Mouse (Mus musculus) liver, postnatal 0 days (tissue): ENCODE results near the gene Atxn7l1. TPM values are rescaled to one million over a fixed set of nuclear protein-coding genes. Genes with fewer than 3 reads are reported as not detected.

ENCODE experiments used
- ATAC-seq: fragments of 200-750 bp; cut with Nextera tagmentation; 2 replicates; pipeline ENCODE4 v1.8.0; 2017; ENCODE audit warnings: mild to moderate bottlenecking, moderate library complexity
- DNase-seq: peaks from one replicate; pipeline ENCODE4 v3.0.0-alpha.2; 2016
- H3K27ac ChIP-seq: fragments of 300-500 bp; sonication (generic); 2 replicates; pipeline ENCODE4 v1.5.1; 2014; ENCODE audit warnings: antibody characterized with exemption, moderate library complexity, mild to moderate bottlenecking, low read depth
- H3K27me3 ChIP-seq: fragments of 300-500 bp; sonication (generic); 2 replicates; pipeline ENCODE4 v1.6.1; 2014; ENCODE audit warnings: low read length, control low read depth, mixed read lengths; ENCODE audit not compliant: insufficient read depth
- H3K36me3 ChIP-seq: fragments of 300-500 bp; sonication (generic); replicated peaks from 2 replicates; pipeline ENCODE4 v1.6.1; 2014; ENCODE audit warnings: mild to moderate bottlenecking, control low read depth, low read length, moderate library complexity, mixed read lengths; ENCODE audit not compliant: insufficient read depth
- H3K4me1 ChIP-seq: fragments of 300-500 bp; sonication (generic); 2 replicates; pipeline ENCODE4 v1.6.1; 2014; ENCODE audit warnings: antibody characterized with exemption, mild to moderate bottlenecking, control low read depth; ENCODE audit not compliant: insufficient read depth
- H3K4me2 ChIP-seq: fragments of 300-500 bp; sonication (generic); 2 replicates; pipeline ENCODE4 v1.6.1; 2014; ENCODE audit warnings: low read depth, mild to moderate bottlenecking, low read length, moderate library complexity, mixed read lengths
- H3K4me3 ChIP-seq: fragments of 300-500 bp; sonication (generic); 2 replicates; pipeline ENCODE4 v1.5.1; 2014; ENCODE audit warnings: low read depth, low read length
- H3K9ac ChIP-seq: fragments of 300-500 bp; sonication (generic); replicated peaks from 2 replicates; pipeline ENCODE4 v1.6.1; 2014; ENCODE audit warnings: mild to moderate bottlenecking, moderate library complexity
- H3K9me3 ChIP-seq: fragments of 300-500 bp; sonication (generic); 2 replicates; pipeline ENCODE4 v1.6.1; 2016; ENCODE audit warnings: mild to moderate bottlenecking, control low read depth, low read length, mixed read lengths
- CTCF ChIP-seq: sonication (generic); IDR thresholded peaks from 2 replicates; pipeline ENCODE4 v1.5.1; 2016; ENCODE audit warnings: antibody characterized with exemption, low read depth
- EP300 ChIP-seq: IDR thresholded peaks from 2 replicates; pipeline ENCODE4 v1.6.1; 2016; ENCODE audit warnings: antibody characterized with exemption, low read depth, mild to moderate bottlenecking
- WGBS: fragments of 180-500 bp; shearing (Covaris S2); extraction: QIAGEN DNeasy Blood & Tissue Kit; methylation state at CpG from one replicate; pipeline ENCODE4 v1.1.7; 2014; ENCODE audit not compliant: insufficient replicate concordance; 5-methylcytosine and 5-hydroxymethylcytosine counted together
- polyA plus RNA-seq: library from polyadenylated mRNA; unstranded; fragments of >200 nt; fragmentation: Nextera tagmentation; extraction: Ambion mirVana; gene quantifications from 2 replicates; pipeline ENCODE4 v1.2.1, GENCODE M21; 2015

Atxn7l1 gene
- polyA plus RNA-seq, 1 experiment from 2014 or later: 8.5 TPM

DNA sequence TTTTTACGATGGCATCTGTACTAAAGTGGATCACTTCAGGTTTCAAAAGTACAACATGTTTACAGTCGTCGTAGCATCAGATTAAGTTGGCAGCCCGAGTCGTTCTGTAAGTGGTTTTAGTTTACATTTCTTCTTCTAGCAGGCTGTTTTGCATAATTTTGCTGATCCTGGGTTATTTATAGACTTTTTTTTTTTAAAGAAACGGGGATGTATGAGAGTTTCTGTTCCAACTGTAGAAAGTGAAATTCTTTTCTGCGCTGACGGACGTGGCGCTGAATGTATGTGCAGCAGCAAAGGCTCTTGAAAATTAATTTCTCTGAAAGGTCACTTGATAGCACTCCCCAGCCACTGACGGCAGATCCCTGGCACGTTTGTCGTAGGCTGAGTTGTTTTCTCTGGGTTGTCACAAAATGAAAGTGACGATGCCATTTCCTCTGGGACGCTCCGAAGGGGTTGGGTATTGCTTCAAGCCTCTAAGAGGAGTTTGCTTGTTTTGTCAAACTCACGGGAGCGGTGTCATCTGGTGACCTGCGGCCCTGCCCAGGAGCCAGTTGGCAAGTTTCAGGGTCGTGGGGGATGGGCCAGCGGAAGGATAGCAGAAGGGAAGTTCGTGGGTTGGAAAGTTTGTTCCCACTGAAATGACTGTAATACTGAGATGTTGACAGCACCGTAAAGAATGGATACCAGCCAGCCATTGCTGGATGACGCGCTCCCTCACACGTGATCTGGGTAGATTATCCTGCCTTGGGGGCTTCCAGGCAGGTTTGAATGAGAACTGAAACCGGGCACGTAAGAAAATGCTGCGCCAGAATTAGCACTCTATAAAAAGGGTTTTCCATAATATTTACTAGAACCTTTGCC lies 155.3 kb downstream of the Atxn7l1 start:
- under 1% methylated on average over 29 of the region's 29 CpGs for WGBS
- ATAC-seq (peak; percentile 78), DNase-seq (peak; percentile 75)
- Histone ChIP-seq H3K4me3 (peak overlapping the region; percentile 75), H3K9me3 (no peaks in the 10 kb centered on the region), H3K27me3 (no peaks in the 10 kb centered on the region), H3K9ac (peak overlapping the region; percentile 81), H3K36me3 (0 out of 2 replicates have a peak, but pooled peaks cover 3% of the 10 kb centered on the region), H3K4me1 (peaks cover 24% of the 10 kb centered on the region), H3K4me2 (peak overlapping the region; percentile 79), H3K27ac (peak overlapping the region; percentile 96)
- TF ChIP-seq CTCF (no peak), EP300 (peak; percentile 54; the same call in 1 of the 2 replicates)

DNA sequence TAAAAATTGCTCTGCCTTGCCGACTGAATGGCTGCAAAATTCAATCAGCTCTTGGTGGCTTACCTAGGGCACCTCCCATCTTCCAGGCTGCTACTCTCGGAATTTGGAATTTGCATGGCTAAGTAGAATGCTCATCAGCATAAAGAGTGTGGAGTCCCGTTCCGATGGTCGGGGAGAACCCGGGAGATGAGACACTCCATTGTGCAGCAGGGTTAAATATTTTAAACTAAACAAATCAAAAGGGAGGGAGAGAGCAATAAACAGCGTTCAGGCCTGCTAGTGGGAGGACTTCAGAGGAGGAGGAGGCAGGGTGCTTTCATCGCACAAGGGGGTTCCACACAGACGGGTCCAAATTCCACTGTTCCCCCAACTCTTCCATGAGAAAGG lies 155.9 kb downstream of the Atxn7l1 start:
- Histone ChIP-seq H3K9me3 (no peaks in the 10 kb centered on the region), H3K27ac (peak overlapping the region; percentile 96), H3K9ac (peak overlapping the region; percentile 81), H3K4me3 (peak overlapping the region; percentile 75), H3K4me2 (peak overlapping the region; percentile 79), H3K4me1 (peaks cover 24% of the 10 kb centered on the region), H3K36me3 (0 out of 2 replicates have a peak, but pooled peaks cover 3% of the 10 kb centered on the region), H3K27me3 (no peaks in the 10 kb centered on the region)
- TF ChIP-seq CTCF (no peak), EP300 (no peak)
- WGBS: 17% methylated on average over 9 of the region's 9 CpGs
- ATAC-seq (peak; percentile 6; the same call in 1 of the 2 replicates), DNase-seq (no peak)

DNA sequence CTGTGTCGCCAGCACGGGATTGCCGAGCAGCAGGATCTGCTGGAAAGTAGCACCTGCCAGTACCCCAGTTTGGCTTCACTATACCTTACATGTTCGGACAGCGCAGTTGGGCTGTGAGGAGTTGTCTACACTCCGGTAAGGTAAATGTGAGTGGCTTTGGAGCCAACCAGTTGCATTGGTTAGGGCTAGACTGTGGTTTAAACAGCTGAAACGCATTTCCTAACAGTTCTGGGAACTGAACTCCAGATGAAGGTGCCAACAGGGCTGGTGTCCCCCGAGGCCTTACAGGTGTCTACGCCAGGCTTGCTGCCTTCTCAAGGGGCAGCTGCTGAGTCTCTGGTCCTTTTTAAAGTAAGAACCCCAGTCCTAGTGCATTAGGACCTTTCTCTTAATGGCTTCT lies 157.6 kb downstream of the Atxn7l1 start:
- no peaks in the 10 kb centered on the region for H3K9me3 ChIP-seq
- H3K9ac ChIP-seq: no peak overlapping the region
- H3K27me3 ChIP-seq: no peaks in the 10 kb centered on the region
- H3K27ac ChIP-seq: no peak overlapping the region
- WGBS: 72% methylated on average over 9 of the region's 9 CpGs
- TF ChIP-seq CTCF: no peak
- TF ChIP-seq EP300: no peak
- 0 out of 2 replicates have a peak, but pooled peaks cover 5% of the 10 kb centered on the region for H3K36me3 ChIP-seq
- no peak overlapping the region for H3K4me3 ChIP-seq
- peaks cover 24% of the 10 kb centered on the region for H3K4me1 ChIP-seq
- H3K4me2 ChIP-seq: no peak overlapping the region
- no peak for ATAC-seq
- DNase-seq: no peak

DNA sequence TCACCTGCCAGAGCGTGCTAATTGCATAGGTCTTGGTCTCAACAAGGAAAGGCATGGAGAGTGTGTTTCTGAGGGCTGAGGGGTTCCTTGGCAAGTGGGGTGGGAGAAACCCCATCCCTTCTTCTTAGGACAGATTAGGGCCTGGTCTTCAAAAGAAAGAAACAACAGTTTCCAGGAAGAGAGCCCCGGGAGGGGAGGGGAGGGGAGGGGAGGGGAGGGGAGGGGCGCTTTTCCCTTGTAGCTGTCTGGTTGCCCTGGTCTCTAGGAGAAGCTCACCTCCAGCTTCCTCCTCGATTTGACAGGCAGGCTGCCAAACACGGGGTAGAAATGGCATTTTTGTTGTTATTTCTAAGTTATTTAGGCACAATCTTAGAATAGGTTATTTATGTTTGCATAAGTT lies 159.0 kb downstream of the Atxn7l1 start:
- Histone ChIP-seq H3K27me3 (no peaks in the 10 kb centered on the region), H3K4me3 (no peak overlapping the region), H3K4me1 (peaks cover 30% of the 10 kb centered on the region), H3K9me3 (no peaks in the 10 kb centered on the region), H3K36me3 (0 out of 2 replicates have a peak, but pooled peaks cover 5% of the 10 kb centered on the region), H3K4me2 (no peak overlapping the region), H3K9ac (no peak overlapping the region), H3K27ac (no peak overlapping the region)
- WGBS: 44% methylated on average over 3 of the region's 5 CpGs
- ATAC-seq (no peak), DNase-seq (no peak)
- TF ChIP-seq CTCF: no peak
- TF ChIP-seq EP300: no peak

DNA sequence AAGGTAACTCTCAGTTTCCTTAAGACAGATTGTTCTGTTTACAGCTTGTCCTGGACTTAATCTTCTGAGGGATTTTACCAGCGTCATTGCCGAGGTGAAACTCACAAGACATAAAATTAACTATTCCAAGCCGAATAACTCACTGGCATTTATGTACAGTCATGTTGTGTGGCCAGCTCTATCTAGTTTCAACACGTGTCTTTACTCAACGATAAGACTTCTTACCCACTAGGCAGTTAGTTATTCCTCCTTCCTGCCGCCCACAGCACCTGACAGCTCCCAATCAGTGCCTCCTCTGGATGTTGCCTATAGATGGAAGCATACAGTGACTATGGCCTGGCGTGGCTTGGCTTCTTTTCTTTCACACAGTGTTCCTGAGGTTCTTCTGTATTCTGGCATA lies 161.2 kb downstream of the Atxn7l1 start:
- no peak overlapping the region for H3K4me3 ChIP-seq
- 0 out of 2 replicates have a peak, but pooled peaks cover 5% of the 10 kb centered on the region for H3K36me3 ChIP-seq
- ATAC-seq (peak; percentile 43), DNase-seq (no peak)
- no peak overlapping the region for H3K9ac ChIP-seq
- TF ChIP-seq EP300 (peak; percentile 67; the same call in 1 of the 2 replicates), CTCF (no peak)
- no peak overlapping the region for H3K27ac ChIP-seq
- H3K27me3 ChIP-seq: no peaks in the 10 kb centered on the region
- H3K4me1 ChIP-seq: peaks cover 35% of the 10 kb centered on the region
- 63% methylated on average over 7 of the region's 7 CpGs for WGBS
- H3K4me2 ChIP-seq: no peak overlapping the region
- H3K9me3 ChIP-seq: no peaks in the 10 kb centered on the region

DNA sequence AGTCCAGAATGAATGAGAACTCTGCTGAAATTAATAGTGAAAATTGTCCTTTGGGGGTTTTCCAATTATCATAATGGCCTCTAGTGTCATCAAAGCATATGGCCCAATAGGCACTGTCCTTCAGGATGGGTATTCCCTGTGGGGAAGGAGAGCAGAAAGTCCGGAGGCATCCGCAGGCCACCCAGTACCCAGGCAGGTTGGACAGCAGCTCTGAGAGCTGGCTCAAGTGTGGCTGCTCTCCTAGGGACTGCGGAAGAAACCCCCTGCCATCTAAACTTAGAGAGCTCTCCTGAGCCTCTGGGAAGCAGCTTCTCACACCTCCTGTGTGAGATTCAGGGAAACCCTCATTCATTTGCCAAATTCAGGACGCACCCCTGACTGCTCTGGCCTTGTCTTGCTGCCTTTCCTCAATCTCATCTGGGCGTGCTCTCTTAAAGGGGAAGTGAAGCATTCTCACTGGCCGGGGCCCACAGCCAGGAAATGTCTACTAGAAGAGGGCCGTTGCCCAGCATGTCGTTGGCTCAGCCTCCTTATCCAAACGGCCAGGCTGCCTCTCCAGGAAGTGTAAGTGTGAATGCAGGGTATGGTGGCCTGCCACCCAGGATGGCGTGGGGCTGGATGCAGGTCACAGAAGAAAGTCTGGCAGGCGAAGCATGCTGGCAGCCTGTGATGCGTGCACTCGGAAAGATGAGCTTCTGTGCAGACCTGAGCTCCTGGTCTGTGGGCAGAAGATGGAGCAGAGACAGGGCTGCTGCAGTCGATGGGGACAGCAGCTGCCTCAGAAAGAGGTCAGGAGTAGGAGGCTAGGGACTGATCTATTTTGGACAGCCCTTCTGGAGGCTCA lies 166.6 kb downstream of the Atxn7l1 start:
- Histone ChIP-seq H3K4me1 (peaks cover 65% of the 10 kb centered on the region), H3K27me3 (no peaks in the 10 kb centered on the region), H3K4me3 (peak overlapping the region; percentile 56), H3K4me2 (peak overlapping the region; percentile 79), H3K27ac (peak overlapping the region; percentile 82), H3K9me3 (no peaks in the 10 kb centered on the region), H3K9ac (peak overlapping the region; percentile 50), H3K36me3 (0 out of 2 replicates have a peak, but pooled peaks cover 5% of the 10 kb centered on the region)
- peak; percentile 48 for ATAC-seq
- DNase-seq: peak; percentile 75
- 24% methylated on average over 14 of the region's 14 CpGs for WGBS
- TF ChIP-seq EP300: peak; percentile 65
- TF ChIP-seq CTCF: no peak
